Mouse (Mus musculus): ENCODE measurements around the gene Defb15. TPM values are rescaled to one million over a fixed set of nuclear protein-coding genes. Genes with fewer than 3 reads are reported as not detected.
"Not testable (repeated sequence)": the region's sequence is repeated elsewhere in the genome, so short reads cannot be mapped to it uniquely, and the experiment has no call there.

The Defb15 gene
- total RNA-seq (2014; fragmentation: Nextera tagmentation) (not detected in 2 replicates), total RNA-seq (2017) (not detected in 2 replicates)

- ATAC-seq (replicated peaks; ENCODE audit: poor library complexity, severe bottlenecking) = no peak
Observed at GRCm38 (mm10) chr8:21932610-21933009, at the start of gene Defb15. Gene Defb15, minus strand, starts transcription at chr8:21932710.

- ATAC-seq (replicated peaks; ENCODE audit: poor library complexity, severe bottlenecking) = no peak
Observed at GRCm38 (mm10) chr8:21981664-21982337, 49.3 kb upstream of the Defb15 start.

- no peak for ATAC-seq (replicated peaks; ENCODE audit: poor library complexity, severe bottlenecking)
Observed at GRCm38 (mm10) chr8:21978193-21978592, 45.7 kb upstream of the Defb15 start.

- ATAC-seq (replicated peaks; ENCODE audit: poor library complexity, severe bottlenecking) = no peak
Observed at GRCm38 (mm10) chr8:21969475-21969874, 37.0 kb upstream of the Defb15 start, which contains the start of gene Ccdc70. Gene Ccdc70, plus strand, starts transcription at chr8:21969775.

- ATAC-seq (replicated peaks; ENCODE audit: poor library complexity, severe bottlenecking) = no peak
Observed at GRCm38 (mm10) chr8:21966646-21967045, 34.1 kb upstream of the Defb15 start.

GRCm38 (mm10) chr8:21958414-21958813 lies 25.9 kb upstream of the Defb15 start, which contains the start of gene Fam90a1a:
Gene Fam90a1a, plus strand, starts transcription at chr8:21958714.
- ATAC-seq (replicated peaks; ENCODE audit: poor library complexity, severe bottlenecking) = no peak

GRCm38 (mm10) chr8:21956336-21956735 lies 23.8 kb upstream of the Defb15 start:
- ATAC-seq (replicated peaks; ENCODE audit: poor library complexity, severe bottlenecking) = no peak

GRCm38 (mm10) chr8:21955321-21955720 lies 22.8 kb upstream of the Defb15 start:
- peak; percentile 52; the same call in 1 of the 2 replicates for ATAC-seq (replicated peaks; ENCODE audit: poor library complexity, severe bottlenecking)

GRCm38 (mm10) chr8:21947311-21948017 lies 15.0 kb upstream of the Defb15 start:
- ATAC-seq (replicated peaks; ENCODE audit: poor library complexity, severe bottlenecking) = no peak

GRCm38 (mm10) chr8:21946462-21946861 lies 14.0 kb upstream of the Defb15 start, which contains the start of gene Defb13:
Gene Defb13, plus strand, starts transcription at chr8:21946762.
- no peak for ATAC-seq (replicated peaks; ENCODE audit: poor library complexity, severe bottlenecking)

- ATAC-seq (replicated peaks; ENCODE audit: poor library complexity, severe bottlenecking) = not testable (repeated sequence)
Observed at GRCm38 (mm10) chr8:21938052-21938451, 5.5 kb upstream of the Defb15 start, which contains the start of gene Defb35. Gene Defb35, plus strand, starts transcription at chr8:21938352.

- ATAC-seq (replicated peaks; ENCODE audit: poor library complexity, severe bottlenecking) = not testable (repeated sequence)
Observed at GRCm38 (mm10) chr8:21930754-21931153, 1.8 kb downstream of the Defb15 start.

GRCm38 (mm10) chr8:21915625-21916024 lies 16.9 kb downstream of the Defb15 start:
- ATAC-seq (replicated peaks; ENCODE audit: poor library complexity, severe bottlenecking) = no peak

GRCm38 (mm10) chr8:21912554-21912953 lies 20.0 kb downstream of the Defb15 start:
- no peak for ATAC-seq (replicated peaks; ENCODE audit: poor library complexity, severe bottlenecking)

- ATAC-seq (replicated peaks; ENCODE audit: poor library complexity, severe bottlenecking) = no peak
Observed at GRCm38 (mm10) chr8:21911931-21912330, 20.6 kb downstream of the Defb15 start.

GRCm38 (mm10) chr8:21906290-21906689 lies 26.2 kb downstream of the Defb15 start, which contains the start of gene Defb11:
Gene Defb11, minus strand, starts transcription at chr8:21906412.
- not testable (repeated sequence) for ATAC-seq (replicated peaks; ENCODE audit: poor library complexity, severe bottlenecking)

GRCm38 (mm10) chr8:21885321-21885720 lies 47.2 kb downstream of the Defb15 start, which contains the start of gene Defb9:
Gene Defb9, minus strand, starts transcription at chr8:21885421.
- ATAC-seq (replicated peaks; ENCODE audit: poor library complexity, severe bottlenecking) = not testable (repeated sequence)

Data from granulocyte monocyte progenitor cell, adult 5-6 weeks (primary cell).